In genomic region chr1:62859556-62860300, GRCm38 (mm10) we compare ENCODE assay signal across 13 mouse cellular contexts.
DNase-seq lines count a peak whose midpoint lies in the region; ATAC-seq and TF ChIP-seq lines count a peak whose summit lies in the region.
"Had no signal": no experiment of that assay in that cellular context is flagged by ENCODE, and none has a peak within 500 bp of the region (broad histone marks: within the 10 kb centered on the region; RNA-seq: fewer than 3 reads in every experiment).

No protein-coding gene starts in this region.

- DNase-seq in liver: peak; percentile 21
- no peak for DNase-seq in liver, postnatal 0 days
- DNase-seq in embryo, embryonic 10.5 days (ENCODE audit: low spot score): peak; percentile 41
- no peak for DNase-seq in kidney, postnatal 25 days
- no peak for DNase-seq in layer of hippocampus, adult 9-11 months
- no peak for DNase-seq in layer of hippocampus, adult 18-20 months (ENCODE audit: low spot score in 2 of 2)
- DNase-seq: cerebellum, adult 9-10 months; kidney, adult 11 months had no signal

- H3K27me3 ChIP-seq in liver, postnatal 0 days (ENCODE audit: insufficient read depth, low read length): no peaks in the 10 kb centered on the region
- H3K27me3 ChIP-seq in embryonic facial prominence, embryonic 15.5 days: no peaks in the 10 kb centered on the region
- H3K27me3 ChIP-seq in liver, embryonic 12.5 days (replicated peaks): no peaks in the 10 kb centered on the region
- H3K27me3 ChIP-seq: midbrain, embryonic 15.5 days; neural tube, embryonic 12.5 days had no signal

- no peaks in the 10 kb centered on the region for H3K36me3 ChIP-seq in liver, postnatal 0 days (replicated peaks; ENCODE audit: insufficient read depth, low read length)
- no peaks in the 10 kb centered on the region for H3K36me3 ChIP-seq in embryonic facial prominence, embryonic 15.5 days
- H3K36me3 ChIP-seq in liver, embryonic 12.5 days: no peaks in the 10 kb centered on the region
- H3K36me3 ChIP-seq: hindbrain, embryonic 10.5 days; midbrain, embryonic 15.5 days; neural tube, embryonic 12.5 days had no signal

- no peaks in the 10 kb centered on the region for H3K9me3 ChIP-seq in liver, postnatal 0 days (ENCODE audit: low read length)
- H3K9me3 ChIP-seq in embryonic facial prominence, embryonic 15.5 days (replicated peaks): no peaks in the 10 kb centered on the region
- no peaks in the 10 kb centered on the region for H3K9me3 ChIP-seq in liver, embryonic 12.5 days (replicated peaks)
- H3K9me3 ChIP-seq: hindbrain, embryonic 10.5 days; midbrain, embryonic 15.5 days; neural tube, embryonic 12.5 days had no signal

- no peak overlapping the region for H3K27ac ChIP-seq in liver, postnatal 0 days (ENCODE audit: low read depth)
- peak overlapping the region; percentile 89 for H3K27ac ChIP-seq in embryonic facial prominence, embryonic 15.5 days (replicated peaks)
- H3K27ac ChIP-seq in liver, embryonic 12.5 days: no peak overlapping the region
- H3K27ac ChIP-seq: neural tube, embryonic 12.5 days had no signal

- ATAC-seq in liver, postnatal 0 days: no peak
- peak; percentile 73; the same call in 1 of the 2 replicates for ATAC-seq in embryonic facial prominence, embryonic 15.5 days (ENCODE audit: insufficient number of reproducible peaks, low FRiP score, low TSS enrichment, low read depth)
- peak; percentile 68 for ATAC-seq in liver, embryonic 12.5 days
- ATAC-seq: midbrain, embryonic 15.5 days had no signal

- 64% methylated on average over 9 of the region's 9 CpGs for WGBS in liver, postnatal 0 days (ENCODE audit: insufficient replicate concordance)
- WGBS in embryonic facial prominence, embryonic 15.5 days: 21% methylated on average over 9 of the region's 9 CpGs
- 49% methylated on average over 9 of the region's 9 CpGs for WGBS in liver, embryonic 12.5 days (ENCODE audit: insufficient replicate concordance)

- H3K4me3 ChIP-seq in liver, postnatal 0 days (ENCODE audit: low read depth, low read length): no peak overlapping the region
- H3K4me3 ChIP-seq in embryonic facial prominence, embryonic 15.5 days (replicated peaks): no peak overlapping the region
- no peak overlapping the region for H3K4me3 ChIP-seq in liver, embryonic 12.5 days
- H3K4me3 ChIP-seq: hindbrain, embryonic 10.5 days; midbrain, embryonic 15.5 days; neural tube, embryonic 12.5 days had no signal

- no peaks in the 10 kb centered on the region for H3K4me1 ChIP-seq in liver, postnatal 0 days (ENCODE audit: insufficient read depth)
- peaks cover 27% of the 10 kb centered on the region for H3K4me1 ChIP-seq in embryonic facial prominence, embryonic 15.5 days
- peaks cover 13% of the 10 kb centered on the region for H3K4me1 ChIP-seq in liver, embryonic 12.5 days

- no peak for TF ChIP-seq EP300 in liver, postnatal 0 days (IDR thresholded peaks at IDR 0.05; ENCODE audit: low read depth)

- H3K4me2 ChIP-seq in liver, postnatal 0 days (ENCODE audit: low read depth, low read length): no peak overlapping the region
- no peak overlapping the region for H3K4me2 ChIP-seq in embryonic facial prominence, embryonic 15.5 days (replicated peaks)
- H3K4me2 ChIP-seq in liver, embryonic 12.5 days: no peak overlapping the region
- H3K4me2 ChIP-seq: midbrain, embryonic 15.5 days; neural tube, embryonic 12.5 days had no signal

- no peak overlapping the region for H3K9ac ChIP-seq in liver, postnatal 0 days (replicated peaks)
- H3K9ac ChIP-seq in embryonic facial prominence, embryonic 15.5 days: no peak overlapping the region
- H3K9ac ChIP-seq in liver, embryonic 12.5 days: no peak overlapping the region
- H3K9ac ChIP-seq: midbrain, embryonic 15.5 days; neural tube, embryonic 12.5 days had no signal

- no peak for TF ChIP-seq CTCF in liver, postnatal 0 days (IDR thresholded peaks at IDR 0.05; ENCODE audit: low read depth)

Comparison
In these comparisons a context has a peak if more than half of its experiments do, and no peak if none do; other contexts are left out.
1. DNase-seq: peak in liver (single experiment) and embryo, embryonic 10.5 days (single experiment); none in liver, postnatal 0 days (single experiment), kidney, postnatal 25 days (0 of 2), layer of hippocampus, adult 9-11 months (single experiment) and layer of hippocampus, adult 18-20 months (0 of 2).